Mouse (Mus musculus) intestine, embryonic 16.5 days (tissue): ENCODE measurements around the gene Atp6v1b1. TPM values are rescaled to one million over a fixed set of nuclear protein-coding genes. Genes with fewer than 3 reads are reported as not detected.

Experiments used
- ATAC-seq: fragments of 200-750 bp; cut with Nextera tagmentation; 2 replicates; pipeline ENCODE4 v1.8.0; 2017; ENCODE audit warnings: moderate TSS enrichment, moderate library complexity
- H3K27ac ChIP-seq: fragments of 300-500 bp; sonication (generic); 2 replicates; pipeline ENCODE4 v1.5.1; 2014; ENCODE audit warnings: mild to moderate bottlenecking, low read length
- H3K27me3 ChIP-seq: fragments of 300-500 bp; sonication (generic); replicated peaks from 2 replicates; pipeline ENCODE4 v1.6.1; 2014; ENCODE audit warnings: low read length, control low read depth, mixed read lengths; ENCODE audit not compliant: control insufficient read depth, insufficient read depth
- H3K36me3 ChIP-seq: fragments of 300-500 bp; sonication (generic); 2 replicates; pipeline ENCODE4 v1.6.1; 2014; ENCODE audit warnings: low read length, control low read depth; ENCODE audit not compliant: control insufficient read depth, insufficient read depth
- H3K4me1 ChIP-seq: fragments of 300-500 bp; sonication (generic); 2 replicates; pipeline ENCODE4 v1.6.1; 2014; ENCODE audit warnings: low read length, control low read depth, mixed read lengths; ENCODE audit not compliant: control insufficient read depth, insufficient read depth
- H3K4me2 ChIP-seq: fragments of 300-500 bp; sonication (generic); 2 replicates; pipeline ENCODE4 v1.6.1; 2014; ENCODE audit warnings: low read depth, low read length, control low read depth
- H3K4me3 ChIP-seq: fragments of 300-500 bp; sonication (generic); 2 replicates; pipeline ENCODE4 v1.5.1; 2014; ENCODE audit warnings: mild to moderate bottlenecking, low read length
- H3K9ac ChIP-seq: fragments of 300-500 bp; sonication (generic); 2 replicates; pipeline ENCODE4 v1.6.1; 2014; ENCODE audit warnings: low read depth, low read length
- H3K9me3 ChIP-seq: fragments of 300-500 bp; sonication (generic); 2 replicates; pipeline ENCODE4 v1.6.1; 2016; ENCODE audit warnings: low read length, control low read depth; ENCODE audit not compliant: control insufficient read depth
- WGBS: fragments of 180-500 bp; shearing (Covaris S2); extraction: QIAGEN DNeasy Blood & Tissue Kit; methylation state at CpG from one replicate; pipeline ENCODE4 v1.1.7; 2014; 5-methylcytosine and 5-hydroxymethylcytosine counted together
- polyA plus RNA-seq: library from polyadenylated mRNA; unstranded; fragments of >200 nt; fragmentation: Nextera tagmentation; extraction: Ambion mirVana; gene quantifications from 2 replicates; pipeline ENCODE4 v1.2.1, GENCODE M21; 2015

Gene Atp6v1b1
- polyA plus RNA-seq, 1 experiment from 2014 or later = not detected

DNA sequence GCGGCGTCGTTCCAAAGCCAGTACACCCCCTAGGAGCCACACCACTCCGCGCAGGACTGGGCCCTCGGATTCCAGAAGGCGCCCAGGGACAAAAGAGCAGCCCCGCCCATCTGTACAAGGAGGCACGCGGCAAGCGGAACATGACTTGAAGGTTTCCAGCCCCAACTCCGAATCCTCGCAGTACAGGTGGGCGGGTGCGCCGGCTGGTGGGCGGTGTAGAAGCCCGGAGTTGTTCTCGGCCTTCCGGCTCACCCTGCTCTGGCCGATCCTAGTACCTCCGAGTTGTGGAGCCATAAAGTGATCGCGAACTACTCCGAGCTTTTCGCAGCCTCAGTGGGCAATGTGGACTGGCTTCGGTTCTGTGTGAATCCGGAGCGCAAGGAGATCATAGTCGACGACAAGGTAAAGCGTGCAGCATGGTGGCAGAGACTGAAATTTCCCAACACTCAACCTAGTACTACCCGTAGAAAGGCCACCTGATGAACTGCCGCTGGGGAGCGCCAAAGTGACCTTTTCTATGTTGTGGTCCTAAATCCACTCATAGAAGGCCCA is 20.2 kb downstream of the Atp6v1b1 start:
- Histone ChIP-seq H3K27ac (no peak overlapping the region), H3K36me3 (no peaks in the 10 kb centered on the region), H3K9ac (peak overlapping the region; percentile 27; the same call in 1 of the 2 replicates), H3K4me1 (peaks cover 6% of the 10 kb centered on the region; the same call in 1 of the 2 replicates), H3K4me3 (peak overlapping the region; percentile 31), H3K4me2 (peak overlapping the region; percentile 63), H3K27me3 (peaks cover 31% of the 10 kb centered on the region), H3K9me3 (no peaks in the 10 kb centered on the region)
- WGBS = 1% methylated on average over 35 of the region's 35 CpGs
- peak; percentile 83 for ATAC-seq

DNA sequence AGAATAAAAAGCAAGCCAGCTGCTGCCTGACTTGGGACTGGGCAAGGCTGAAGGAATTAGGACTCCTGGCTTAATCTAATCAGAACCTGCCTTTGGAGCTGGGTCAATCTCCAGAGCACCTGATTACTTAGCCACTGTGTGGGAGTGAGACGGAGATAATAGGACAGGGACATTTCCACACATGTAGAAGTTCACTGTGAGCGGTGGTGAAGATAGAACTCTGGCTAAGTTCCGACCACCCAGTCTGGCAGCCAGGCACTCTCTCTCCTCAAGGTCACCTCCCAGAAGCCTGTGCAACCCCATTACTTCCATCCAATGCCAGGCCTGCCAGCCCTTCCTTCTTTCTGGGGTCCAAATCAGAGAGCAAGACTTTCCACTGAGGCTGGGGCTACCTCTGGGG is 24.2 kb downstream of the Atp6v1b1 start:
- H3K36me3 ChIP-seq = peaks cover 3% of the 10 kb centered on the region; the same call in 1 of the 2 replicates
- no peak overlapping the region for H3K9ac ChIP-seq
- peaks cover 4% of the 10 kb centered on the region; the same call in 1 of the 2 replicates for H3K27me3 ChIP-seq
- WGBS = 84% methylated on average over 3 of the region's 3 CpGs
- no peak overlapping the region for H3K4me2 ChIP-seq
- ATAC-seq = no peak
- no peaks in the 10 kb centered on the region for H3K9me3 ChIP-seq
- no peak overlapping the region for H3K27ac ChIP-seq
- peaks cover 6% of the 10 kb centered on the region; the same call in 1 of the 2 replicates for H3K4me1 ChIP-seq
- no peak overlapping the region for H3K4me3 ChIP-seq

- Histone ChIP-seq H3K27ac (no peak overlapping the region), H3K36me3 (peaks cover 3% of the 10 kb centered on the region; the same call in 1 of the 2 replicates)
Observed at GRCm38 (mm10) chr6:83768485-83768884, 25.7 kb downstream of the Atp6v1b1 start.

DNA sequence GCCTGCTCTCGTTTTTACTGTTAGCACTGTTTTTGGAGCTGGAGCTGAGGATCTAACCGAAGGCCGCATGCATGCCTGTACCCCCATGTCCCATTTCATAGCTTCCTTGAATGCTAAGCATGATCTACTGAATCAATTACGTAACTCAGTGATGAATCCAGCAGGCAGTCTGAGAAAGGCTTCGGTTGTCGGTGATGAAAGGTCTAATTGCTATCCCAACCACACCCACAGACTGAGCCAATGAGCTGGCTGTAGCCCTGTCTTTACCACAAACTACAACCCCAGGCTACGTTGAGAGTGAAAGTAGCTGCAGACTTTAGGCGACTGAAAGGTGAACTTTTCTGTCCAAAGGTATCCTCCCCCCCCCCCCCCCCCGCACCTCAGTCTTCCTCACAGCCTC is 31.3 kb downstream of the Atp6v1b1 start:
- Histone ChIP-seq H3K9ac (peak overlapping the region; percentile 99), H3K27ac (no peak overlapping the region; the same call in 1 of the 2 replicates), H3K36me3 (peaks cover 3% of the 10 kb centered on the region; the same call in 1 of the 2 replicates), H3K4me3 (peak overlapping the region; percentile 100), H3K9me3 (no peaks in the 10 kb centered on the region), H3K27me3 (no peaks in the 10 kb centered on the region), H3K4me2 (peak overlapping the region; percentile 87), H3K4me1 (peaks cover 10% of the 10 kb centered on the region)
- ATAC-seq = no peak
- 54% methylated on average over 9 of the region's 9 CpGs for WGBS

More at GRCm38 (mm10) chr6:83768485-83768884, 25.7 kb downstream of the Atp6v1b1 start:
- Histone ChIP-seq H3K9me3 (no peaks in the 10 kb centered on the region), H3K9ac (no peak overlapping the region), H3K4me1 (no peaks in the 10 kb centered on the region), H3K4me2 (no peak overlapping the region), H3K27me3 (no peaks in the 10 kb centered on the region), H3K4me3 (no peak overlapping the region)
- 81% methylated on average over 5 of the region's 5 CpGs for WGBS
- no peak for ATAC-seq

GRCm38 (mm10) chr6:83774781-83775563 is 32.2 kb downstream of the Atp6v1b1 start:
- H3K9ac ChIP-seq = peak overlapping the region; percentile 99
- no peaks in the 10 kb centered on the region for H3K27me3 ChIP-seq
- H3K4me1 ChIP-seq = peaks cover 10% of the 10 kb centered on the region
- H3K9me3 ChIP-seq = no peaks in the 10 kb centered on the region
- peaks cover 3% of the 10 kb centered on the region; the same call in 1 of the 2 replicates for H3K36me3 ChIP-seq
- peak; percentile 49 for ATAC-seq
- 1% methylated on average over 14 of the region's 14 CpGs for WGBS
- H3K4me2 ChIP-seq = peak overlapping the region; percentile 87
- H3K4me3 ChIP-seq = peak overlapping the region; percentile 100
- peak overlapping the region; percentile 94 for H3K27ac ChIP-seq

DNA sequence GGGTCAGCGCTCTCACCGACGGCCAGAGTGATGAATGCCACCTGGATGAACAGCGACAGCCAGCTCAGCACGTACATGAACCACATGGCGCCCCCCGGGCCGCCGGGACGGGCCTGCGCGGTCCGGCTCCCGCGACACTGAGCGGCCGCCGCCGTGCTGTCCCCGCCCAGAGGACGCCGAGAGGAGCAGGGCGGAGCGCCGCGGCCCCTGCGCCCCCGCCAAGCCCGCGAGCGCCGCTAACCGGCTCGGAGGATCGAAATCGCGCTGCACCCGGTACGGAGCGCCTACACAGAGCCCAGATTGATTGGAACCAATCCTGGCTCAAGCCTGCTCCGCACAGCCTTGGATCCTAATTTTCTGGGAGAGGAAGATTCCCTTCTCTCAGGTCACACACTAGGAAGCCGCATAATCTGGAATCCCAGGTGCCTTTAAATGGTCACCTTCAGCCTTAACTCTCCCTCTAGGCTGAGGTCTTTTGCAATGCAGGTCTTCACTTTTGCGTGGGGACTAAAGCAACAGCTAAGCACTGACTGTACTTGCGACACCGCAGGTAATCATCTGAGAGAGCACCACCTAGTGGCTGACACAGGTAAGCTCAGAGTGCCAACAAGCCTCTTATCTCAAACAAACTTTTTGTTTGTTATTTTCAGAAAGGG is 33.0 kb downstream of the Atp6v1b1 start, which contains the start of gene Tex261:
Gene Tex261, minus strand, starts transcription at position 176 of the 656 bp plus-strand sequence.
- peak within 1 kb of the TSS; percentile 94 for H3K27ac ChIP-seq
- H3K9ac ChIP-seq = peak within 1 kb of the TSS; percentile 99
- peak within 1 kb of the TSS; percentile 100 for H3K4me3 ChIP-seq
- H3K36me3 ChIP-seq = peaks cover 3% of the 10 kb centered on the region; the same call in 1 of the 2 replicates
- peak within 1 kb of the TSS; percentile 87 for H3K4me2 ChIP-seq
- 0% methylated on average over 45 of the region's 45 CpGs for WGBS
- ATAC-seq = peak; percentile 96
- peaks cover 10% of the 10 kb centered on the region for H3K4me1 ChIP-seq
- H3K27me3 ChIP-seq = no peaks in the 10 kb centered on the region
- H3K9me3 ChIP-seq = no peaks in the 10 kb centered on the region

DNA sequence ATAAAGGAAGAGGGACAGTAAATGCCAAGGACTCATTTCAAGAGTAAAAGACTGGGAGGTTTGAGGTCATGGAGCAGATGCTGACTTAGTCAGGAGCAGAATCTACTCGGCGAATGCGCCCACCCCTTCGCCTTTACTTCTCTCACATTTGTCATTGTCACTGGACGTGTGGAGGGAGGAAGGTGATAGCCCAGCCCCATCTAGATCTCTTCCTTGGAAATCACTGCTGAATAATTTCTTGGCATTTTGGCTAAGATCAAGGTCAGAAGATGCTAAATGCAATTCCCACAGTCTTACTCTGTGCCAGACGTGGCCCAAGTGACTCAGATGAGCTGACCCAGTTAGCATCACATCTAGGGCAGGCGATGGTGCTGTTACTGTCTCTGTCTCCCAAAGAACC is 35.5 kb downstream of the Atp6v1b1 start:
- Histone ChIP-seq H3K36me3 (no peaks in the 10 kb centered on the region), H3K4me3 (no peak overlapping the region), H3K4me2 (no peak overlapping the region), H3K9me3 (no peaks in the 10 kb centered on the region), H3K27me3 (no peaks in the 10 kb centered on the region), H3K4me1 (peaks cover 10% of the 10 kb centered on the region), H3K27ac (no peak overlapping the region), H3K9ac (no peak overlapping the region)
- no peak for ATAC-seq
- 82% methylated on average over 7 of the region's 7 CpGs for WGBS

- no peak for ATAC-seq
- H3K4me1 ChIP-seq = peaks cover 8% of the 10 kb centered on the region
- no peaks in the 10 kb centered on the region for H3K27me3 ChIP-seq
- H3K9me3 ChIP-seq = no peaks in the 10 kb centered on the region
- 11% methylated on average over 5 of the region's 5 CpGs for WGBS
- H3K36me3 ChIP-seq = no peaks in the 10 kb centered on the region
- no peak overlapping the region for H3K27ac ChIP-seq
- H3K9ac ChIP-seq = no peak overlapping the region
- no peak overlapping the region for H3K4me3 ChIP-seq
- H3K4me2 ChIP-seq = no peak overlapping the region
Observed at GRCm38 (mm10) chr6:83779026-83779425, 36.2 kb downstream of the Atp6v1b1 start.

- no peaks in the 10 kb centered on the region for H3K9me3 ChIP-seq
- WGBS = 69% methylated on average over 3 of the region's 3 CpGs
- no peaks in the 10 kb centered on the region for H3K4me1 ChIP-seq
- H3K36me3 ChIP-seq = no peaks in the 10 kb centered on the region
- no peak overlapping the region for H3K4me3 ChIP-seq
- H3K4me2 ChIP-seq = no peak overlapping the region
- no peak for ATAC-seq
- H3K9ac ChIP-seq = no peak overlapping the region
- H3K27ac ChIP-seq = no peak overlapping the region
- H3K27me3 ChIP-seq = no peaks in the 10 kb centered on the region
Observed at GRCm38 (mm10) chr6:83786426-83786825, 43.6 kb downstream of the Atp6v1b1 start.
